7 mouse cellular contexts compared by ENCODE assay signal in genomic region chr5:64070742-64071476, GRCm38 (mm10).
"Had no signal": no experiment of that assay in that cellular context is flagged by ENCODE, and none has a peak within 500 bp of the region (broad histone marks: within the 10 kb centered on the region; RNA-seq: fewer than 3 reads in every experiment).

No protein-coding gene starts in this region.

- H3K9ac ChIP-seq: limb, embryonic 13.5 days; liver, embryonic 14.5 days; midbrain, embryonic 13.5 days; neural tube, embryonic 12.5 days; stomach, embryonic 15.5 days had no signal

- H3K27me3 ChIP-seq: limb, embryonic 13.5 days; midbrain, embryonic 13.5 days; neural tube, embryonic 12.5 days; stomach, embryonic 15.5 days had no signal

- H3K4me2 ChIP-seq: limb, embryonic 13.5 days; midbrain, embryonic 13.5 days; neural tube, embryonic 12.5 days; stomach, embryonic 15.5 days had no signal

- H3K4me1 ChIP-seq: midbrain, embryonic 13.5 days; neural tube, embryonic 12.5 days; stomach, embryonic 15.5 days had no signal

- H3K36me3 ChIP-seq: limb, embryonic 13.5 days; midbrain, embryonic 13.5 days; neural tube, embryonic 12.5 days; stomach, embryonic 15.5 days had no signal

- H3K4me3 ChIP-seq: layer of hippocampus, adult 2 months; limb, embryonic 13.5 days; midbrain, embryonic 13.5 days; neural tube, embryonic 12.5 days; stomach, embryonic 15.5 days had no signal

- H3K27ac ChIP-seq: kidney, postnatal 0 days; layer of hippocampus, adult 2 months; limb, embryonic 13.5 days; liver, embryonic 14.5 days; midbrain, embryonic 13.5 days; neural tube, embryonic 12.5 days; stomach, embryonic 15.5 days had no signal

- H3K9me3 ChIP-seq: limb, embryonic 13.5 days; midbrain, embryonic 13.5 days; neural tube, embryonic 12.5 days; stomach, embryonic 15.5 days had no signal
